Mouse (Mus musculus): ENCODE measurements around the gene Xpot.

DNA sequence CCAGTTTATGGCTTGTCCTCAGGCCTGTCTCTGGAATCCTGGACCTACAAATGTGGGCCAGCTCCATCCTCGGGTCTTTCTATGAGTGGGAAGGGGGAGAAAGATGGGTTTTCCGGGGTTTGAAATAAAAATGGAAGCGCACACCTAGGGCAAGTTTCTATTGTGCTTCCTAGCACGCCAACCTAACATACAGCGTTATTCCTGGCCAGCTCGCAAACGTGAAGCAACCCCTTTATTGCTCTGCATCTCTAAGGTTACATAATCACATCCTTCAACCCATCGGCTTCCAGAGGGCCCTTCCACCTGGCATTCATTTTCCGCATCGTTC is 14.8 kb upstream of the Xpot start:
- no peak for TF ChIP-seq HCFC1 (IDR thresholded peaks at IDR 0.05; ENCODE audit: borderline replicate concordance, insufficient read depth, low read length)
- TF ChIP-seq ZC3H11A (IDR thresholded peaks at IDR 0.05; ENCODE audit: borderline replicate concordance, low read depth, low read length): no peak
